Mouse (Mus musculus) intestine, embryonic 14.5 days (tissue): Measurements from ENCODE around the gene Ikbip. TPM values are rescaled to one million over a fixed set of nuclear protein-coding genes. Genes with fewer than 3 reads are reported as not detected.

Experiments
- ATAC-seq: fragments of 200-750 bp; cut with Nextera tagmentation; replicated peaks from 2 replicates; pipeline ENCODE4 v1.8.0; 2017; ENCODE audit warnings: low read depth, moderate number of reproducible peaks, moderate TSS enrichment, moderate library complexity; ENCODE audit not compliant: low FRiP score, low TSS enrichment
- DNase-seq: peaks from one replicate; pipeline ENCODE4 v3.0.0-alpha.2; 2018; ENCODE audit warnings: low spot score
- H3K27ac ChIP-seq: fragments of 300-500 bp; sonication (generic); 2 replicates; pipeline ENCODE4 v1.5.1; 2014; ENCODE audit warnings: low read depth, mild to moderate bottlenecking, control low read depth
- H3K27me3 ChIP-seq: fragments of 300-500 bp; sonication (generic); replicated peaks from 2 replicates; pipeline ENCODE4 v1.6.1; 2014; ENCODE audit warnings: low read length, control low read depth; ENCODE audit not compliant: control insufficient read depth, insufficient read depth
- H3K36me3 ChIP-seq: fragments of 300-500 bp; sonication (generic); 2 replicates; pipeline ENCODE4 v1.6.1; 2014; ENCODE audit warnings: low read length, control low read depth; ENCODE audit not compliant: control insufficient read depth, insufficient read depth
- H3K4me1 ChIP-seq: fragments of 300-500 bp; sonication (generic); replicated peaks from 2 replicates; pipeline ENCODE4 v1.6.1; 2014; ENCODE audit warnings: low read length, control low read depth, mixed read lengths; ENCODE audit not compliant: control insufficient read depth, insufficient read depth
- H3K4me2 ChIP-seq: fragments of 300-500 bp; sonication (generic); 2 replicates; pipeline ENCODE4 v1.6.1; 2014; ENCODE audit warnings: low read length
- H3K4me3 ChIP-seq: fragments of 300-500 bp; sonication (generic); 2 replicates; pipeline ENCODE4 v1.5.1; 2014; ENCODE audit warnings: low read depth, low read length, control low read depth, mixed read lengths
- H3K9ac ChIP-seq: fragments of 300-500 bp; sonication (generic); 2 replicates; pipeline ENCODE4 v1.6.1; 2014; ENCODE audit warnings: mild to moderate bottlenecking, low read length
- H3K9me3 ChIP-seq: fragments of 300-500 bp; sonication (generic); 2 replicates; pipeline ENCODE4 v1.6.1; 2016; ENCODE audit warnings: low read length, control low read depth; ENCODE audit not compliant: control insufficient read depth
- WGBS: fragments of 180-500 bp; shearing (Covaris S2); extraction: QIAGEN DNeasy Blood & Tissue Kit; methylation state at CpG from one replicate; pipeline ENCODE4 v1.1.7; 2014; 5-methylcytosine and 5-hydroxymethylcytosine counted together
- polyA plus RNA-seq: library from polyadenylated mRNA; unstranded; fragments of >200 nt; fragmentation: Nextera tagmentation; extraction: Ambion mirVana; gene quantifications from 2 replicates; pipeline ENCODE4 v1.2.1, GENCODE M21; 2014

The Ikbip gene
- polyA plus RNA-seq, 1 experiment from 2014 or later: 37.2 TPM

DNA sequence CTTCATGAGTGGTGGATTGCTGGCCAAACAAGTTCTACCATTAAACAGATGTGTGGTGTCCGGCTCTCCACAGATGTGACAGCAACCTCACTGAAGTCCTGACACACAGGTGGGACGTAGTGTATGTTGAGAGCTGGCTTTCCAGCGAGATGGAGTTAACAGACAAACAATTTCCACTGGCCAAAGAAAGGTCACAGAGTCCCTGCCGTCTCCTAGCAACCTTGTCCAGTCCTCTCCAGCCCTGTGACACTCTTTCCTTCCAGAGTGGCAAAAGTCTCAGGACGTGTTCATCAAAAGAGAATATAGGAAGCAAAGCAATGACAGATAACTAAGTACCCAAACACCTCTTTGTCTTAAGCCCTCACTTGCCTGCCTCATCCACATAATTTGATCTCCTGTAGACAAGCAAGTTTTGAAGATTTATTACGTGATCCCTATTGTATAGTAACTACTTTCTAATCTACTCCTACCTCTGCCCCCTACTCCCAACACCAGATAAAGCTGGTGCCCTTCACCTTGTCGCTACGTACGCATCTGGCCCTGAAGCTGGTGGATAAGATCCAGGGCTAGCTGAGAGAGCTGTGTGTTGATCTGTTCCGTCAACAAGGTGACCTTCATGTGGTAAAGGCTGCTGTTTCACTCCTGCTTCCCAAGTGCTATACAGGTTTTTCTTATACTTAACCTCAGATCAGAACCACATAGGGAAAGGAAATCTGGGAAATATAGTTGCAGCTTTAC is 44.0 kb downstream of the Ikbip start:
- Histone ChIP-seq H3K9me3 (no peaks in the 10 kb centered on the region), H3K27me3 (no peaks in the 10 kb centered on the region), H3K4me2 (no peak overlapping the region), H3K36me3 (peaks cover 9% of the 10 kb centered on the region), H3K27ac (no peak overlapping the region), H3K4me1 (peaks cover 12% of the 10 kb centered on the region), H3K4me3 (no peak overlapping the region), H3K9ac (no peak overlapping the region)
- no peak for ATAC-seq
- WGBS: 62% methylated on average over 10 of the region's 10 CpGs
- no peak for DNase-seq

DNA sequence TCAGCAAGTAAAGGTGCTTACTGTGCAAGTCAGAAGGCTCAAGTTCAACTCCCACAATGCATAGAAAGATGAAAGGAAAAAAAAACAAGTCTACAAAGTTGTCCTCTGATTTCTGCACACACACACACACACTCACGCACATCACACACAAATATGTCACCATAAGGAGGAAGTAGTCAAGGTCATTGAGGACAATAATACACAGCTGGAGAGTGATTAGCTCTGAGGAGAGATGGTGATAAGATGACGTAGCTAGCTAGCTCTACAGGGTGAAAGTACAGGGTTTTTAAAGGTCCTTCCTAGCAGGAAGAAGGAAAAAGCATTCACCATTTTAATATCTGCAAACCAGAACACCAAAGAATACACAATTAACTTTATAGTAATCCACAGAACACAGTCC is 44.7 kb downstream of the Ikbip start:
- no peak overlapping the region for H3K4me2 ChIP-seq
- no peak for DNase-seq
- no peaks in the 10 kb centered on the region for H3K9me3 ChIP-seq
- H3K9ac ChIP-seq: no peak overlapping the region
- no peaks in the 10 kb centered on the region for H3K27me3 ChIP-seq
- H3K36me3 ChIP-seq: peaks cover 3% of the 10 kb centered on the region; the same call in 1 of the 2 replicates
- H3K4me3 ChIP-seq: no peak overlapping the region
- no peak overlapping the region for H3K27ac ChIP-seq
- H3K4me1 ChIP-seq: peaks cover 6% of the 10 kb centered on the region; the same call in 1 of the 2 replicates
- WGBS: 62% methylated on average over 2 of the region's 2 CpGs
- ATAC-seq: no peak

DNA sequence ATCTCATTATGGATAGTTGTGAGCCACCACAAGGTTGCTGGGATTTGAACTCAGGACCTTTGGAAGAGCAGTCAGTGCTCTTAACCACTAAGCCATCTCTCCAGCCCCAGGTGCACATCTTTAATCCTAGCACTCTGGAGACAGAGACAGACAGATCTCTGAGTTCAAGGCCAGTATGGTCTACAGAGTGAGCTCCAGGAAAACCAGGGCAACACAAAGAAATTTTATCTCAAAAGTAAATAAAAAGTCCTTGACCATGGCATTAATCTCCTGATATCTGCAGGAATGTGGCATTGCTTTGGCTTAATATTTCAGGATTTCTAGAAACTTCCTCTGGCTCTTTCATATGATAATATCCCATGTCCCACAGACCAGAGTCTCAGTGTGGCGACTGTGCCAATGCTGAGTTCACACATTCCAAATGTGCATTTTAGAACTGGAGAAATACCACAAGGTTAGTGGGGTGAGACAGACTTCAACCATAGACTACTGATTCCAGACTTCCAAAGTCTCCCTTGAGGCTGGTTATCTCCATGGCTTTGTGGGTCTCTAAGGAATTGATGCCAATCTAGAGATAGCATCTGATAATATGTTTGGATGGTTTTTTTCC is 45.9 kb downstream of the Ikbip start:
- no peaks in the 10 kb centered on the region for H3K9me3 ChIP-seq
- DNase-seq (no peak), ATAC-seq (no peak)
- whole genome bisulfite sequencing: 78% methylated on average over 1 of the region's 1 CpGs
- no peaks in the 10 kb centered on the region for H3K36me3 ChIP-seq
- no peaks in the 10 kb centered on the region for H3K27me3 ChIP-seq
- no peak overlapping the region for H3K4me2 ChIP-seq
- no peak overlapping the region for H3K27ac ChIP-seq
- no peaks in the 10 kb centered on the region for H3K4me1 ChIP-seq
- H3K4me3 ChIP-seq: no peak overlapping the region
- no peak overlapping the region for H3K9ac ChIP-seq

DNA sequence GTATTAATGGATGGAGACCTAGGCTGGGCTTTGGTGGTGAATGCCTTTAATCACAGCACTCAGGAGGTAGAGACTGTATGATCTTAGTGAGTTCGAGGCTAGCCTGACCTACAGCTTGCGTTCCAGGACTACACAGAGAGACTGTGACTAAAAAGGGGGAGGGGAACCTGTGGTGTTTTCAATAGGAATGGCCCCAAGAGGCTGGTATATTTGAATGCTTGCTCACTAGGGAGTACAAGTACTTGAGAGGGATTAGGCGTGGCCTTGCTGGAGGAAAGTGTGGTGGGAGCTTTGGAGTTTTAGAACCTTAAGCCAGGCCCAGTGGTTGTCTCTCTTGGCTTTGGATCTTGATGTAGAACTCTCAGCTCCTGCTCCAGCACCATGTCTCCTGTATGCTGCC is 48.1 kb downstream of the Ikbip start:
- ATAC-seq: no peak
- Histone ChIP-seq H3K9ac (no peak overlapping the region), H3K36me3 (no peaks in the 10 kb centered on the region), H3K4me3 (no peak overlapping the region), H3K4me1 (no peaks in the 10 kb centered on the region), H3K9me3 (no peaks in the 10 kb centered on the region), H3K4me2 (no peak overlapping the region), H3K27me3 (no peaks in the 10 kb centered on the region), H3K27ac (no peak overlapping the region)
- DNase-seq: no peak
- 85% methylated on average over 3 of the region's 3 CpGs for WGBS

DNA sequence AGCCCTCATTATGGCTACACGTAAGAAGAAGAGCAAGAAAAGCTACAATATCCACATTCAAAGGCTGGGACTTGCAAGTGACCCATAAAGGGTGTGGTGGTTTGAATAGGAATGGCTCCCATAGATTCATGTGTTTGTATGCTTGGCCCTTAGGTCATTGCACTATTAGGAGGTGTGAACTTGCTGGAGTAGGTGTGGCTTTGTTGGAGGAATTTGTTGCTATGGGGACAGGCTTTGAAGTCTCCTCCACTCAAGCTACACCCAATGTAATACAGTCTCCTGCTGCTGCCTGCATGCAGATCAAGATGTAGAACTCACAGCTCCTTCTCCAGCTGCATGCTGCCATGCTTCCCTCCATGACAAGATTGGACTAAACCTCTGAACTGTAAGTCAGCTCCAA is 48.8 kb downstream of the Ikbip start:
- H3K36me3 ChIP-seq: no peaks in the 10 kb centered on the region
- no peak overlapping the region for H3K4me3 ChIP-seq
- no peak overlapping the region for H3K27ac ChIP-seq
- WGBS: 76% methylated on average over 1 of the region's 1 CpGs
- H3K9me3 ChIP-seq: no peaks in the 10 kb centered on the region
- DNase-seq (no peak), ATAC-seq (no peak)
- H3K9ac ChIP-seq: no peak overlapping the region
- no peaks in the 10 kb centered on the region for H3K27me3 ChIP-seq
- H3K4me2 ChIP-seq: no peak overlapping the region
- H3K4me1 ChIP-seq: no peaks in the 10 kb centered on the region

DNA sequence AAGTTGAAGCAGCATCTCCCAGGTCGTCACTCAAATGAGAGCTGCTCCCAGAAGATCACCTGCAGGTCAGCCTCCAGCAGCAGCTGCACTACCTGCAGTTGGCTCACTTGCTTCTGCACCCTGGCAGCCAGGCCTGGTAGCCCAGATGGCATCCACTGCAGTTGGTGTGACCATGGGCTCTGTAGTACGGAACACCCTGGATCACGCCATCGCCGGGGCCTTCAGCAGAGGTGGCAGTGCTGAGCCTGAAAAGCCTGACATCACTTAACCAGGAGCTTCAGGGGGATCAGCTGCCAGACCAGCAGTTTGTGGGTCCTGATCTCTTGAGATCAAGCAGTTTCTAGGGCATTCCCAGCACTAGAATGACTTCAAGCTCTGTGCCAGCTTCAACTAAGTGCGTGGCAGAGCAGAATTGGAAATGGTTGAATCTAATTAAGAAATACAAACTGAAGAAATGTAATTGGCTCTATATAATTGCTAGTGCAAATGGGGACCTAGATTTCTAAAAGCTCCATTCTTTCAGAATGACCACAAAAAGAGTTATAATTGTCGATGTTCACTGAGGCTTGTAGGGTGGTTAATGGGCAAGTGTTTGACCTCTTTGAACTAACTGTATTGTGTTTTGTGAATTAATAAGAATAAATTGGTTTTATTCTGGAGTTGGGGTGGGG is 52.7 kb downstream of the Ikbip start:
- H3K27me3 ChIP-seq: no peaks in the 10 kb centered on the region
- H3K36me3 ChIP-seq: no peaks in the 10 kb centered on the region
- H3K27ac ChIP-seq: no peak overlapping the region
- no peak for ATAC-seq
- H3K4me2 ChIP-seq: no peak overlapping the region
- no peaks in the 10 kb centered on the region for H3K4me1 ChIP-seq
- DNase-seq: no peak
- no peaks in the 10 kb centered on the region for H3K9me3 ChIP-seq
- H3K9ac ChIP-seq: no peak overlapping the region
- no peak overlapping the region for H3K4me3 ChIP-seq
- WGBS: 92% methylated on average over 7 of the region's 7 CpGs

DNA sequence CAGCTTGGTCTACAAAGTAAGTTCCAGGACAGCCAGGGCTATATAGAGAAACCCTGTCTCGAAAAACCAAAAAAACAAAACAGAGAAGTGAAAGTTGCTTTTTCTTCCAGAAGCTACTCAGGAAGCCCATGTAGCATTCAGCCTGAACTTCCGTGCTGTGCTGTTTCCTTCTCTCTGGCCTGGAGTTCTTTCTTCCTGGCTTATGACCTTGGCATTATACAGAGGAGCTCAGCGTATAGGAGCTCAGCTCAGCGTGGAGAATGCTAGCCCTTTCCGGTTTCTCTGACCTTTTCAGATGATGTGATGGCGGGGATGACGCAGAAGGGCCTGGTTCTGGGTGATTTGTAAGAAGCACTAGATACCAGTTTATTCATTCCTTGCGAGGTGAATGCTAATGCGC is 54.7 kb downstream of the Ikbip start:
- ATAC-seq (no peak), DNase-seq (no peak)
- H3K4me3 ChIP-seq: no peak overlapping the region
- 79% methylated on average over 9 of the region's 9 CpGs for WGBS
- H3K27ac ChIP-seq: no peak overlapping the region
- no peak overlapping the region for H3K9ac ChIP-seq
- H3K27me3 ChIP-seq: no peaks in the 10 kb centered on the region
- H3K9me3 ChIP-seq: no peaks in the 10 kb centered on the region
- H3K36me3 ChIP-seq: no peaks in the 10 kb centered on the region
- H3K4me1 ChIP-seq: no peaks in the 10 kb centered on the region
- H3K4me2 ChIP-seq: no peak overlapping the region

DNA sequence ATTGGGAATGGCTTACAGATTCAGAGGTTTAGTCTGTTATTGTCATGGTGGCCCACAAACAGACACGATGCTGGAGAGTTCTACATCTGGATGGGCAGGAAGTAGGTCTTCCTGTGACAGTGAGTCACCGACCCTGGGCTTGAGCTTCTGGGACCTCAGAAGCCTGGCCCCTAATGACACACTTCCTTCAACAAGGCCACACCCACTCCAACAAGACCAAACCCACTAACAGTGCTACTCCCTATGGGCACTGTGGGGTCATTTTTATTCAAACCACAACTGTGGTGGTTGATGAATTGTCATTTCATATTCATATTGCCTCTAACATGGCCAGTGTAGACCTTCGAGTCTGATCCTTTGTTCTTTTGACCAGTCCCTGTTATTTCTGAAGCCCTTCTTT is 55.6 kb downstream of the Ikbip start:
- no peak overlapping the region for H3K4me2 ChIP-seq
- no peaks in the 10 kb centered on the region for H3K4me1 ChIP-seq
- H3K36me3 ChIP-seq: no peaks in the 10 kb centered on the region
- no peak for ATAC-seq
- no peak overlapping the region for H3K27ac ChIP-seq
- DNase-seq: no peak
- H3K27me3 ChIP-seq: no peaks in the 10 kb centered on the region
- H3K9me3 ChIP-seq: no peaks in the 10 kb centered on the region
- H3K4me3 ChIP-seq: no peak overlapping the region
- WGBS: 74% methylated on average over 3 of the region's 3 CpGs
- H3K9ac ChIP-seq: no peak overlapping the region
